Comparison of ENCODE assay signal across 13 mouse cellular contexts in genomic region chr14:25389314-25389713, GRCm38 (mm10).
DNase-seq lines count a peak whose midpoint lies in the region; ATAC-seq and TF ChIP-seq lines count a peak whose summit lies in the region.
"Had no signal": no experiment of that assay in that cellular context is flagged by ENCODE, and none has a peak within 500 bp of the region (broad histone marks: within the 10 kb centered on the region; RNA-seq: fewer than 3 reads in every experiment).

No protein-coding gene starts in this region.

- no peak for DNase-seq in kidney, postnatal 36 days
- DNase-seq in neural tube, embryonic 10.5 days (ENCODE audit: extremely low spot score, low spot score) = no peak
- DNase-seq in intestine, embryonic 14.5 days (ENCODE audit: low spot score) = no peak
- DNase-seq in stomach, postnatal 0 days (ENCODE audit: low spot score) = peak; percentile 54
- no peak for DNase-seq in right cerebral cortex, adult 18-20 months
- DNase-seq in thymus, postnatal 36 days = no peak
- DNase-seq: cerebellum, postnatal 36 days; forebrain, postnatal 0 days; heart, adult 2 months; layer of hippocampus, adult 9-11 months had no signal

- no peak for TF ChIP-seq EP300 in stomach, postnatal 0 days (optimal IDR thresholded peaks at IDR 0.05)

- no peaks in the 10 kb centered on the region for H3K36me3 ChIP-seq in kidney, embryonic 14.5 days (ENCODE audit: control insufficient read depth, insufficient read depth, low read length)
- no peaks in the 10 kb centered on the region for H3K36me3 ChIP-seq in neural tube, embryonic 14.5 days (ENCODE audit: control insufficient read depth, insufficient read depth, low read length)
- H3K36me3 ChIP-seq in intestine, embryonic 14.5 days (ENCODE audit: control insufficient read depth, insufficient read depth, low read length) = no peaks in the 10 kb centered on the region
- H3K36me3 ChIP-seq in stomach, postnatal 0 days (ENCODE audit: control insufficient read depth, insufficient read depth, low read length) = no peaks in the 10 kb centered on the region

- no peak overlapping the region for H3K4me2 ChIP-seq in kidney, embryonic 14.5 days (replicated peaks; ENCODE audit: low read depth, low read length)
- H3K4me2 ChIP-seq in neural tube, embryonic 14.5 days (ENCODE audit: low read depth, low read length) = no peak overlapping the region
- no peak overlapping the region for H3K4me2 ChIP-seq in intestine, embryonic 14.5 days (ENCODE audit: low read length)
- no peak overlapping the region for H3K4me2 ChIP-seq in stomach, postnatal 0 days (replicated peaks; ENCODE audit: low read depth)

- H3K27ac ChIP-seq in kidney, embryonic 14.5 days (ENCODE audit: low read depth, low read length) = no peak overlapping the region
- H3K27ac ChIP-seq in neural tube, embryonic 14.5 days (ENCODE audit: low read depth, low read length) = no peak overlapping the region
- H3K27ac ChIP-seq in intestine, embryonic 14.5 days (ENCODE audit: low read depth) = no peak overlapping the region
- H3K27ac ChIP-seq in stomach, postnatal 0 days (replicated peaks) = no peak overlapping the region
- H3K27ac ChIP-seq: heart, adult 2 months had no signal

- peak; percentile 58 for ATAC-seq in kidney, embryonic 14.5 days (ENCODE audit: low FRiP score, low TSS enrichment)
- ATAC-seq in neural tube, embryonic 14.5 days (ENCODE audit: low read depth) = 0 out of 2 replicates have a peak, but pooled peaks have one; percentile 9
- ATAC-seq in intestine, embryonic 14.5 days (replicated peaks; ENCODE audit: low FRiP score, low TSS enrichment, low read depth) = peak; percentile 32; the same call in 1 of the 2 replicates
- peak; percentile 42; the same call in 1 of the 2 replicates for ATAC-seq in stomach, postnatal 0 days (ENCODE audit: low FRiP score, low TSS enrichment)
- ATAC-seq: forebrain, postnatal 0 days had no signal

- H3K4me3 ChIP-seq in kidney, embryonic 14.5 days (ENCODE audit: low read length) = no peak overlapping the region
- H3K4me3 ChIP-seq in neural tube, embryonic 14.5 days (ENCODE audit: low read depth, low read length) = no peak overlapping the region
- no peak overlapping the region for H3K4me3 ChIP-seq in intestine, embryonic 14.5 days (ENCODE audit: low read depth, low read length)
- no peak overlapping the region for H3K4me3 ChIP-seq in stomach, postnatal 0 days (ENCODE audit: low read depth, low read length)
- H3K4me3 ChIP-seq: heart, adult 2 months; myocyte had no signal

- no peaks in the 10 kb centered on the region for H3K9me3 ChIP-seq in kidney, embryonic 14.5 days (ENCODE audit: control insufficient read depth, low read length)
- H3K9me3 ChIP-seq in neural tube, embryonic 14.5 days (ENCODE audit: control insufficient read depth, low read length) = no peaks in the 10 kb centered on the region
- no peaks in the 10 kb centered on the region for H3K9me3 ChIP-seq in intestine, embryonic 14.5 days (ENCODE audit: control insufficient read depth, low read length)
- no peaks in the 10 kb centered on the region for H3K9me3 ChIP-seq in stomach, postnatal 0 days (ENCODE audit: control insufficient read depth, low read length)

- H3K4me1 ChIP-seq in kidney, embryonic 14.5 days (ENCODE audit: control insufficient read depth, insufficient read depth, low read length) = peaks cover 13% of the 10 kb centered on the region
- H3K4me1 ChIP-seq in neural tube, embryonic 14.5 days (ENCODE audit: control insufficient read depth, insufficient read depth, low read length) = peaks cover 2% of the 10 kb centered on the region; the same call in 1 of the 2 replicates
- H3K4me1 ChIP-seq in intestine, embryonic 14.5 days (replicated peaks; ENCODE audit: control insufficient read depth, insufficient read depth, low read length) = peaks cover 5% of the 10 kb centered on the region; the same call in 1 of the 2 replicates
- H3K4me1 ChIP-seq in stomach, postnatal 0 days (replicated peaks; ENCODE audit: control insufficient read depth, insufficient read depth) = no peaks in the 10 kb centered on the region

- TF ChIP-seq CTCF in stomach, postnatal 0 days (IDR thresholded peaks at IDR 0.05; ENCODE audit: low read depth) = no peak

- no peaks in the 10 kb centered on the region for H3K27me3 ChIP-seq in kidney, embryonic 14.5 days (ENCODE audit: control insufficient read depth, insufficient read depth, low read length)
- H3K27me3 ChIP-seq in neural tube, embryonic 14.5 days (ENCODE audit: control insufficient read depth, insufficient read depth, low read length) = no peaks in the 10 kb centered on the region
- no peaks in the 10 kb centered on the region for H3K27me3 ChIP-seq in intestine, embryonic 14.5 days (replicated peaks; ENCODE audit: control insufficient read depth, insufficient read depth, low read length)
- H3K27me3 ChIP-seq in stomach, postnatal 0 days (ENCODE audit: control insufficient read depth, insufficient read depth, low read length) = no peaks in the 10 kb centered on the region

- H3K9ac ChIP-seq in kidney, embryonic 14.5 days (ENCODE audit: low read depth, low read length) = no peak overlapping the region
- H3K9ac ChIP-seq in neural tube, embryonic 14.5 days (replicated peaks; ENCODE audit: low read depth, low read length) = no peak overlapping the region
- no peak overlapping the region for H3K9ac ChIP-seq in intestine, embryonic 14.5 days (ENCODE audit: low read length)
- no peak overlapping the region for H3K9ac ChIP-seq in stomach, postnatal 0 days (ENCODE audit: low read length)
- H3K9ac ChIP-seq: forebrain, postnatal 0 days had no signal

- 4% methylated on average over 2 of the region's 2 CpGs for whole genome bisulfite sequencing in kidney, embryonic 14.5 days
- WGBS in neural tube, embryonic 14.5 days = 28% methylated on average over 2 of the region's 2 CpGs
- WGBS in intestine, embryonic 14.5 days = 0% methylated on average over 2 of the region's 2 CpGs
- WGBS in stomach, postnatal 0 days = 17% methylated on average over 2 of the region's 2 CpGs
